Mouse (Mus musculus) right cerebral cortex, postnatal 25 days (tissue): Measurements from ENCODE around the gene Rdm1.
"Not testable (repeated sequence)": the region's sequence is repeated elsewhere in the genome, so short reads cannot be mapped to it uniquely, and the experiment has no call there.

Source experiments
- DNase-seq: peaks from one replicate; pipeline ENCODE4 v3.0.0; 2022

Rdm1 gene

DNA sequence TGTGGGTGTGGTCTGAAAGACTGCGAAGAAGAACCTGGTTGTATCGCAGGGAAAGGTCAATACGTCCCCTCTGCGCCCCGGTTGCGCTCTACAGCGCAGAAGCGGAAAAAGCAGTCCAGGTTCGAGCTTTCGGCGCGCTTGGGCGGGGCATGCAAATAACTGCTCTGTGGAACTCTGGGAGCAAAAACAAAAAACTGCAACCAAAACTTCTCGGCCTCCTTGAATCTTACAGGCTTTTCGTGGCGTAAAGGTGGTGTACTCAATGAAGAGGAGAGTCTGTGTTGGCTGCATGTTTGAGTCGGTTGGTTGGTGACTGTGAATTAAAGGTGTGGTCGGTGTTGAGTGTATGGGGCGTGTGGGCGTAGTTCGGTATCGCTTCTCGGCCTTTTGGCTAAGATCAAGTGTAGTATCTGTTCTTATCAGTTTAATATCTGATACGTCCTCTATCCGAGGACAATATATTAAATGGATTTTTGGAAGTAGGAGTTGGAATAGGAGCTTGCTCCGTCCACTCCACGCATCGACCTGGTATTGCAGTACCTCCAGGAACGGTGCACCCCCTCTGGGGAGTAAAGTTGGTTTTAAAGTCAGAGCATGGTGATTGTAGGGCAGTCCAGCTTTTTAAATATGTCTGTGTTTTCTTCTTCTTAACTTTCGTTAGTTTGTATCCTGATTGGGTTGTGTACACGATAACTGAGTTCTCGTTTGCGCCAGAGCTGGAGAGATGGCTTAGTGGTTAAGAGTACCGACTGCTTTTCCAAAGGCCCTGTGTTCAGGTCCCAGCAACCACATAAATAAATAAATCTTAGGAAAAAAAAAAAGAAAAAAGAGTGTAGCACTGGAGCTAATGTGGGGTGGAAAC lies at the start of gene Rdm1:
Rdm1 (plus strand) TSS at position 201 of the 862 bp plus-strand sequence.
- DNase-seq = peak; percentile 78

GRCm38 (mm10) chr11:101581081-101581764 lies 45.8 kb upstream of the Rdm1 start:
- DNase-seq = no peak

GRCm38 (mm10) chr11:101582054-101583035 lies 44.6 kb upstream of the Rdm1 start, which contains the start of gene Tmem106a:
Tmem106a (plus strand) TSS chr11:101582242.
- DNase-seq = no peak

- no peak for DNase-seq
These were observed 43.8 kb upstream of the Rdm1 start for GRCm38 (mm10) chr11:101583205-101583604.

GRCm38 (mm10) chr11:101585031-101585430 lies 42.0 kb upstream of the Rdm1 start:
- DNase-seq = not testable (repeated sequence)

GRCm38 (mm10) chr11:101585805-101586204 lies 41.2 kb upstream of the Rdm1 start:
- no peak for DNase-seq

DNA sequence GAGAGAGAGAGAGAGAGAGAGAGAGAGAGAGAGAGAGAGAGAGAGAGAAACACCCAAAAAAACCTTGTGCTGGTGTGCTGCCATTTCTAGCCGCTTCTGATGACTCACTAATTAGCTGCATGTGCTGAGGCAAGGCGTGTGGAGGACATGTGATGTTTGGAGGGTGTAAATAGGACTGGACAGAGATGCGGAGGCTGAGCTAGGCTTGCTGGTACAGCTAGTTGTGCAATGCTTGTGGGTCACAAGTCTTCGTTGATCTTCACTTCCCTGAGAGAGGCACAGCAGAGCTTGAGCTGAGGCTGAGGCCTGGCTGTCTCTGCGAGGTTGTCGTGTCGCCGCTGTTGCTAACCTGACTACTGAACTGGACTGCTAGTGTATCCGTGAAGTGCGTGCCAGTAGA lies 39.3 kb upstream of the Rdm1 start:
- DNase-seq = peak; percentile 50

DNA sequence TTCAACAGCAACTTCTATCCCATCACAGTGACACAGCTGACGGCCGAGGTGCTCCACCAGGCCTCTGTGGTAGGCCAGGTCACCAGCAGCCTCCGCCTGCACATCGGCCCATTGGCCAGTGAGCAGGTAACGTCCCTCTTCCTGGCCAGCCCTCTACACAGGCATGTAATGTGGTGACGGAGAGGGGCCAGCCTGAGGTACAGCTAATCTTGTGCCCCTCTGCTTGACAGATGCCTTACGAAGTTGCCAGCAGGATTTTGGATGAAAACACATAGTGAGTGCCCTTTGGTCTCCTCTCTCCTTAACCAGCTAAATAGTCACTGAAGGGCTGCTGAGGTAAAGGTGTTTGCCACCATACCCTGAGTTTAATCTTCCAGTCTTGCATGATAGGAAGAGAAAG lies 38.1 kb upstream of the Rdm1 start:
- DNase-seq = no peak

DNA sequence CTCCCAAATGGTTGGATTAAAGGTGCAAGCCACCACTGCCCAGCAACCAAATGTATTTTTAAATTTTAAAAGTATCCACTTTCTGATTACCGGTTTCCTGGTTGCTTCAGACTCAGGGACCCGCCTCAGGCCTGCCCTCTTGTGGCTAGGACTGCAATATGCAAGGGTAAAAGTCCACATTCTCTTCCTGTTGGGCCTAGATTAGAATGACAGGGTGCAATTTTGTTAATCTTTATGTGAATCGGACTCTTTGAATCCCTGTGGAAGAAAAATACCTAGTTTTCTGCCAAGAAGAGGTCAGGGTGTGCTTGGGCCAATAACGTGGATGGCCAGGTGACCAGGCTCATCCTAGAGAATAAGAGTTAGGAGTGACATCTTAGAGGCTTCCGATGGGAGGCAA lies 37.6 kb upstream of the Rdm1 start:
- peak; percentile 25 for DNase-seq

DNA sequence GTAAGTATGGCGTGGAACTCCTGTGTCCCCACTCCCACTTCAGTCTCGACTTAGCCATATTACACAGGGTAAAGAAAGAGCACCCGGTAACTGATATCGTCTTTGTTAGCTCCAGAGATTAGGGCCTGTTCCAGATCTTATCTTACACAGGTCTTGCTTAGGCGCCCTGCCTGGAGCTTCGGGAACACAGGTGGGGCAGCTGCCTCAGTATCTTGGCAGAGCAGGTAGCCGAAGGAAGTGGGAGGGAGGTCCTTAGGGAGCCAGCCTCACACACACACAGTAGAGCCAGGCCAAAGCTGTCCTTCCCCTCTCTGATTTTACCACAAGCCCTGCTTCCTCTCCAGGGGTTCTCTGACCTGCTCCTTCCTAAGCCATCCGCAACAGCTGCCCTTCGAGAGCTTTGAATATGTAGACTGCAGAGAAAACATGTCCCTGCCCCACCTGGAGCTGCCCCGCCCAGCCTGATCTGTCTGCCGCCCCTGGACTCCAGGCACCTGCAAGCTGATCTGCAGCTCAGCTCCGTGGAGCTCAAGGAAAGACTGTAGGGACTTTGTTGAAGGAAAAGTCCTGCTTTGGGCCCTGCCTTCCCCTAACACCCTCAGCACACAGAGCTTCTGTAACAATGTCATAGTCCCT lies 36.9 kb upstream of the Rdm1 start:
- DNase-seq = no peak

DNA sequence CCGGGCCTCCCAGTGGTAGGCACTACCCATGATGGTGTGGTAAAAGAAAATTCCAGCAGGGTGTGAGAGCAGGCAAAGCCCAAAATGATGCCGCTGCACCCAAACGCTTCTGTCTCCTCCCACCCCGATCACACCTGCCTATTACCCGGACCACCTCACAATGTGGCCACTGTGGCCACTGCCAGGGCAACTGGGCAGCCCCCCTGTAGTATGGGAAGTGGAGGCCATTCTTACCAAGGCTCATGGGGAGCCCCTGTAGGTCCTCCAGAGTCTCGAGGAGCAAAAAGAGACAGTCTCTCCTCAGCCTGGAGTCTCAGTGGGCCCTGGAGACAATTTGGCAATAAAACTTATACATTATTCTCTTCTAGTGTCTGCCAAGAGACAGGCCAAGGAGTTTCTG lies 27.8 kb upstream of the Rdm1 start, which contains the start of gene Gm11634:
Gm11634 (minus strand) TSS at position 101 of the 400 bp plus-strand sequence.
- no peak for DNase-seq

DNA sequence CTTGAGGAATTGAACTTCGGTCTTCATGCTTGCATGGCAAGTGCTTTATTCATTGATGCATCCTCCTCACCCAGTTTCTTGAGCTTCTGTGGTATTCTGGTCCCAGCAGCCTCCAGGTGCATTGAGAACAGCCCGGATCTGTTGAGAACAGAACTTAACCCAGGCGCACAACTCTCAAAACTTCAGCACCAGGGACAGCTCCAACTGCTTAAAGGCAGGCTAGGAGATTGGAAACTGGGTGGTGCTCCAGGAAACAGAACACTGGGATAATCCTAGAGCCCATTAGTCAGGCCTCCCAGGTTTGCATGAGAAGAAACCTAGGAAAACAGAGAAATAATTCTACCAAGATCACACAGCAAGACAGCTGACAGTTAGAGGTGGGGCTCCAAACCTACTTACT lies 24.5 kb upstream of the Rdm1 start:
- no peak for DNase-seq

DNA sequence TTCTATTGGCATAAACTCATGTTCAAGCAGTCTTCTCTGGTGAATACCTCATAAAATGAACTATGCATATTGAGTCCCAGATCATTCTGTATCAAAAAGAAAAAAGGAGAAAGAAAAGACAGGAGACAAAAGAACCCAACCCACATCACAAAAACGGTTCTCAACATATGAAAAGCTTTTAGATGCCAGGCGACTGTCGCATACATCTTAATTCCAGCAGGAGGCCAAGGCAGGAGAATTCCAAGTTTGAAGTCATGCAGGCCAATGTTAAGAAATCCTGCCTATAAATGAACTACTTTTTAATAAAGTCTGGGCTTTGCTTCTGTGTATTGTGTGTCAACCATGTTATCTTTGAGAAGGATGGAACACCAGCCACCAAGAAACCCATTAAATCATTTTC lies 22.9 kb upstream of the Rdm1 start:
- DNase-seq = no peak

- DNase-seq = peak; percentile 35
These were observed 22.2 kb upstream of the Rdm1 start for GRCm38 (mm10) chr11:101604531-101605453.

DNA sequence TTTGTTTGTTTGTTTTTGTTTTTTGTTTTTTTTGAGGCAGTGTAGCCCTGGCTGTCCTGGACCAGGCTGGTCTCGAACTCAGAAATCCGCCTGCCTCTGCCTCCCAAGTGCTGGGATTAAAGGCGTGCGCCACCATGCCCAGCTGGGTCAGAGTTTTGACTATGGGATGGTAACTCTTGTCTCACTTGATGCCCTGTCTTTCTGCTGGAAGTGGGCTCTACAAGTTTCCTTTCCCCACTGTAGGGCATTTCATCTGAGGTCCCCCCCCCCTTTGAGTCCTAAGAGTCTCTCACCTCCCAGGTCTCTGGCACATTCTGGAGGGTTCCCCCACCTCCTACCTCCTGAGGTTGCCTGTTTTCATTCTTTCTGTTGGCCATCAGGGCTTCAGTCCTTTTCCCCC lies 19.9 kb upstream of the Rdm1 start:
- not testable (repeated sequence) for DNase-seq

GRCm38 (mm10) chr11:101610445-101610844 lies 16.6 kb upstream of the Rdm1 start:
- DNase-seq = no peak

GRCm38 (mm10) chr11:101613596-101613995 lies 13.4 kb upstream of the Rdm1 start:
- DNase-seq = no peak

DNA sequence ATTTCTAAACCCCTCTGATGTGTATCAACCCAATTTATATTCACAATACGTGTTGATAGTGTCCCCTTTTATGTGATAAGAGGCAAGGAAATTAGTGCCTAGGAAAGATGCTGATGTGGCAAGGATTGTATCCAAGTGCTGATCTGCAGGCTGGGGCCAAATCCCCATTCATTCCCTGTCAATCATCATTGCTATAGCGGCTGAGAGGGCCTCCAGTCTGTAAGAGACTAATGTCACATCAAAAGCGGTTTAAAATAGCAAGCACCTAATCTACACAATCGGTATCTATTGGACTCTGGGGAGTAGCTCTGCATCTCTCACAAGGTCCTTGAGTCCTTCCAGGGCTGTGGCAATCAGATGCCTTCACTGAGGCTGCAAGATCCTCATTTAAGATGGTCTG lies 12.9 kb upstream of the Rdm1 start:
- no peak for DNase-seq

- no peak for DNase-seq
These were observed 11.6 kb upstream of the Rdm1 start for GRCm38 (mm10) chr11:101615380-101615779.

DNA sequence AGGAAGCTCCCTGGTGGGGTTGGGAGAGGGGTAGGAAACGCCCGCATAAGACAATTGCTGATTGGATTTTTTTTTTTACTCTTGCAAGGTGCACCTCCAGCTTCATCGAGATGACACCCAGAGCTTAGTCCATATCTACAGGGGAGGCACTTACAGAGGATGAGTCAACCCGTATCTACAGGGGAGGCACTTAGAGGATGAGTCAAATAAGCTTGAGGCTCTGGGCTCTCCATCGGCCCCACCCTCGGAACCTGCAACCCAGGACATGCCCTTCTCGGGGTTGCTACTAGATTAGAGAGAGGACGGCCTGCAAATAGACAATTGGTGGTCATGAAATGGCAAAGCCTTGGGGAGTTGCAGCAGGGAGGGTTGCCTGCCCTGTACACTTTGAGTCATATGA lies 10.9 kb upstream of the Rdm1 start:
- DNase-seq = no peak
